Mouse (Mus musculus): ENCODE measurements around the gene Sept8. TPM values are rescaled to one million over a fixed set of nuclear protein-coding genes. Genes with fewer than 3 reads are reported as not detected.

Gene Sept8
- total and polyA plus RNA-seq, 3 experiments = 24.8 to 28.2 (median 25.7) TPM

DNA sequence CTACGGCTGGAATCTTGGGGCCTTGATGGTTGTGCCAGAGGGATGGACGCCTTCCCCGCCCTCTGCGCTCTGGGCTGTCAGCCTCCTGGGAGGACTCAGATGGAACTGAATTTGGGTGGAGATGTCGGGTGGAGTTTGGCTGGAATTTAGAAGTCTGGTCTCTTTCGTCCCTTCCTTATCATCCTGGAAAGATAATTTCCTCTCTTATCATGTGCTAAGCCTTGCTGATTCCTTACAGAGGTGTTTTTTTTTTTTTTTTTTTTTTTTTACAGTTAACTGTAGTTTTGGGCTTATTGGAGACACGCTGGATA is 2.7 kb downstream of the Sept8 start:
- Histone ChIP-seq H3K27ac (peak overlapping the region; percentile 63), H3K79me2 (replicated peaks; ENCODE audit: control insufficient read depth, insufficient read depth, low read length) (no peaks in the 10 kb centered on the region; the same call in 1 of the 2 replicates), H3K4me3 (peak overlapping the region; percentile 35; the same call in 1 of the 2 replicates), H3K36me3 (ENCODE audit: control insufficient read depth, insufficient read depth, low read length) (no peaks in the 10 kb centered on the region), H3K9ac (ENCODE audit: low read depth, low read length) (no peak overlapping the region), H3K27me3 (ENCODE audit: control insufficient read depth, insufficient read depth, low read length) (no peaks in the 10 kb centered on the region), H3K4me1 (ENCODE audit: control insufficient read depth, insufficient read depth, low read length) (peaks cover 29% of the 10 kb centered on the region)
- DNase-seq = peak; percentile 67 to 79
- intact Hi-C loops (cut with DNase I) = loop anchor here (5.0 kb wide), 1 partner anchor 46 kb away; the partner anchor contains the start of gene Kif3a
- 44% methylated on average over 7 of the region's 7 CpGs for WGBS
- TF ChIP-seq CTCF (IDR thresholded peaks at IDR 0.05) = no peak
- TF ChIP-seq POLR2A (IDR thresholded peaks at IDR 0.05; ENCODE audit: insufficient read depth, low read depth, low read length) = 0 out of 2 replicates have a peak, but pooled peaks have one; percentile 18

DNA sequence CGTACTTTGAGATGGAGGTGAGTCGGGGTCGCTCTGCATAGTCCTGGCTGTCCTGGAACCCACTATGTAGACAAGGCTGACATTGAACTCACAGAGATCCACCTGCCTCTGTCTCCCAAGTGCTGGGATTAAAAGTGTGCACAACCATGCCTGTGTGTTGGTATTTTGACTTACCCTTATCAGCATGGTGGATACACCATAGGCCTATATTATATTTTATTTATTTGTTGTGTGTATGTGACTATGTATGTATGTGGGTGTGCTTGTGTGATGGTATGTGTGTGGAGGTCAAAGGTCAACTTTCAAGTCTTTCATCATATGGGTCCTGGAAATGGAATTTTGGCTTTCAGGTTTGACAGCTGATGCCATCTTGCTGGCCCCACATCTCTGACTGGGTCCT is 3.3 kb downstream of the Sept8 start:
- intact Hi-C loops (cut with DNase I) = loop anchor here (5.0 kb wide), 1 partner anchor 45 kb away; the partner anchor contains the start of gene Kif3a
- Histone ChIP-seq H3K27me3 (ENCODE audit: control insufficient read depth, insufficient read depth, low read length) (no peaks in the 10 kb centered on the region), H3K36me3 (ENCODE audit: control insufficient read depth, insufficient read depth, low read length) (no peaks in the 10 kb centered on the region), H3K9ac (ENCODE audit: low read depth, low read length) (no peak overlapping the region), H3K4me1 (ENCODE audit: control insufficient read depth, insufficient read depth, low read length) (peaks cover 29% of the 10 kb centered on the region), H3K79me2 (replicated peaks; ENCODE audit: control insufficient read depth, insufficient read depth, low read length) (no peaks in the 10 kb centered on the region; the same call in 1 of the 2 replicates), H3K4me3 (0 out of 2 replicates have a peak overlapping the region, but pooled peaks have one; percentile 14), H3K27ac (no peak overlapping the region)
- TF ChIP-seq EP300 (IDR thresholded peaks at IDR 0.05; ENCODE audit: insufficient read depth, low read depth, low read length) (no peak), CTCF (IDR thresholded peaks at IDR 0.05) (no peak), POLR2A (IDR thresholded peaks at IDR 0.05; ENCODE audit: insufficient read depth, low read depth, low read length) (no peak)
- no peak for DNase-seq
- 86% methylated on average over 3 of the region's 3 CpGs for WGBS

DNA sequence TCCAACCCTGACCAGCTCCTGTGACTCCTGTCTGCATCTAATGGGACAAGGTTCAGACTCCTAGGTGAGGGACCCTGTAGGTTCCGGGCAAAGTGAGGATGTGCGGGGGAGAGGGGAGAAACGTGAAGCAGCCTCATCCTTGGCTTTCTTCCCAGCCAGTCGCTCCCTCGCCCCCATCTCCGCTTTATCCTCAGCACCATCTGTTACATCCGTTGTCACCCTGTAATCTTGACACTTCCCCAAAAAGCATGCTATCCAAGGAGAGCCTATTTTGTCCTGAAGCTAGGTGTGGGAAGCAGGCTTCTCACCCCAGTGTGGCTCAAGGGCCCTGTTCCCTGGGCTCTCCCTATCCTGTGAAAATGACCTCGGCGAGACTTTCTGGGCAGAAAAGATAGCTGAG is 3.9 kb downstream of the Sept8 start:
- WGBS = 31% methylated on average over 9 of the region's 9 CpGs
- H3K27me3 ChIP-seq (ENCODE audit: control insufficient read depth, insufficient read depth, low read length) = no peaks in the 10 kb centered on the region
- H3K4me1 ChIP-seq (ENCODE audit: control insufficient read depth, insufficient read depth, low read length) = peaks cover 32% of the 10 kb centered on the region
- H3K27ac ChIP-seq = peak overlapping the region; percentile 56
- DNase-seq = no peak
- TF ChIP-seq POLR2A (IDR thresholded peaks at IDR 0.05; ENCODE audit: insufficient read depth, low read depth, low read length) = no peak
- TF ChIP-seq CTCF (IDR thresholded peaks at IDR 0.05) = no peak
- no peak for TF ChIP-seq EP300 (IDR thresholded peaks at IDR 0.05; ENCODE audit: insufficient read depth, low read depth, low read length)
- 0 out of 2 replicates have a peak overlapping the region, but pooled peaks have one; percentile 2 for H3K9ac ChIP-seq (ENCODE audit: low read depth, low read length)
- no peaks in the 10 kb centered on the region for H3K36me3 ChIP-seq (ENCODE audit: control insufficient read depth, insufficient read depth, low read length)
- no peak overlapping the region for H3K4me3 ChIP-seq
- intact Hi-C loops (cut with DNase I) = loop anchor here (5.0 kb wide), 1 partner anchor 44 kb away; the partner anchor contains the start of gene Kif3a
- H3K79me2 ChIP-seq (replicated peaks; ENCODE audit: control insufficient read depth, insufficient read depth, low read length) = no peaks in the 10 kb centered on the region; the same call in 1 of the 2 replicates

DNA sequence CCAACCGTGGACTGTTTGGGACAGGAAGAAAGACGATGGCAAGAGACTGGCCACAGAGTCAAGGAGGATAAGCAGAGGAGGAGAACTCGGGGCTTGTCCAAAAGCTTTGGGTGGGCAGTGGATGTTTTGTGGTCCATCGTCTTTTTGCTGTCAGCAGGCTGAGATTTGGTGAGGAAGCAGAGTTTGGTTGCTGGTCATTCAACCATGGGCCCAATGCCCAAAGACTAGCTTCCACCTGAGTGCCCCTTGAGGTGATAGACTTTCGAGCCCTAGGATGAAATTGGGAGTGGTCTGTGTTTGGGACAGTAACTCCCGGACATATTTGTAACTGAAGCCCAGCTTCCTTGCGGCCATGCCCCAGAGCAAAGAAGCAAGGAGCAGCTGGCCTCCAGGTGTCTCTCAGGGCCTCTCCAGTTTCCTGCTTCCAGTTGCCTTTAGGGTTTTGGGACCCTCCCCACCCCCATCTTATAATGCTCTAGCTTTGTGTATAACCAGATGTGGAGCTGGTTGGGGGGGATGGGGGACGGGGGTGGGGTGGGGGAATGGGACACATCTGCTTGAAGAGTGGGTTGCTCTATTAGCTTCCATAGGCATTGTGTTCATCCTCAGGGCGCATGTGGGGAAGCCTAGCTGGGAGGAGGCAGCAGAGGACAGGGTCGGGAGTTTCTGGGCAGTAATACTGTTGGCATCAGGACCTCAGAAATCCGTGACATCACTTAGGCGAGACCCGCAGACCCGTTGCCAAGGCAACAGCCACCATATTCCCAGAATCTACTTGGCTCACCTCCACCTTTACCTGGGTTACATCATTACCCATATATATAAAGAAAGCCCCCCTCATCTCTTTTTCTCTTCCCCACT is 4.7 kb downstream of the Sept8 start:
- intact Hi-C loops (cut with DNase I) = loop anchor here (5.0 kb wide), 1 partner anchor 44 kb away; the partner anchor contains the start of gene Kif3a
- peaks cover 39% of the 10 kb centered on the region for H3K4me1 ChIP-seq (ENCODE audit: control insufficient read depth, insufficient read depth, low read length)
- H3K27me3 ChIP-seq (ENCODE audit: control insufficient read depth, insufficient read depth, low read length) = no peaks in the 10 kb centered on the region
- no peak overlapping the region for H3K9ac ChIP-seq (ENCODE audit: low read depth, low read length)
- 77% methylated on average over 14 of the region's 14 CpGs for WGBS
- no peaks in the 10 kb centered on the region; the same call in 1 of the 2 replicates for H3K79me2 ChIP-seq (replicated peaks; ENCODE audit: control insufficient read depth, insufficient read depth, low read length)
- no peak for TF ChIP-seq CTCF (IDR thresholded peaks at IDR 0.05)
- TF ChIP-seq EP300 (IDR thresholded peaks at IDR 0.05; ENCODE audit: insufficient read depth, low read depth, low read length) = no peak
- TF ChIP-seq POLR2A (IDR thresholded peaks at IDR 0.05; ENCODE audit: insufficient read depth, low read depth, low read length) = no peak
- no peak for DNase-seq
- H3K27ac ChIP-seq = peak overlapping the region; percentile 56
- no peak overlapping the region for H3K4me3 ChIP-seq
- no peaks in the 10 kb centered on the region for H3K36me3 ChIP-seq (ENCODE audit: control insufficient read depth, insufficient read depth, low read length)

DNA sequence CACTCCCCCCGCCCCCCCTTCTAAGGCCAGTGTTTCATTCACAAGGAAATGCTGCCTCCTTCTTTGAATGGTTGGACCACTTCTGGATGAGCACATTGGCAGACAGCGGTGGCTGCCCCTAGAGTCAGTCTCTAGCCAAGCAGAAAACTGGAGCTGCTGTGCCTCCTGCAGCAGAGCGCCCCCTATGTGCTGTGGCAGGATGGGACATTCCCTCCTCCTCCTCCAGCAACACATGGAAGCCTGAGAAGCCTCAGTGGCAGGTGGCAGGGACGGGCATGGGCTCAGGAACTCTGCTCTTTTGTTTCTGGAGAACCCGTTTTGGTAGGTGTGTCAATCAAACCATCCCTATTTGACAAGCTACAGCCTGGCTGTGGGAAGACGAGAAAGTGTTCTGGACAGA is 5.8 kb downstream of the Sept8 start:
- H3K4me3 ChIP-seq = no peak overlapping the region
- intact Hi-C loops (cut with DNase I) = loop anchor here (5.0 kb wide), 2 partner anchors 42 to 53 kb away; partner anchors contain the start of genes Gm9837 and Kif3a
- peaks cover 40% of the 10 kb centered on the region for H3K4me1 ChIP-seq (ENCODE audit: control insufficient read depth, insufficient read depth, low read length)
- no peak for DNase-seq
- no peak overlapping the region for H3K9ac ChIP-seq (ENCODE audit: low read depth, low read length)
- H3K36me3 ChIP-seq (ENCODE audit: control insufficient read depth, insufficient read depth, low read length) = no peaks in the 10 kb centered on the region
- H3K27me3 ChIP-seq (ENCODE audit: control insufficient read depth, insufficient read depth, low read length) = no peaks in the 10 kb centered on the region
- 68% methylated on average over 6 of the region's 6 CpGs for WGBS
- no peak for TF ChIP-seq EP300 (IDR thresholded peaks at IDR 0.05; ENCODE audit: insufficient read depth, low read depth, low read length)
- TF ChIP-seq CTCF (IDR thresholded peaks at IDR 0.05) = peak; percentile 59
- H3K27ac ChIP-seq = peak overlapping the region; percentile 53
- no peaks in the 10 kb centered on the region; the same call in 1 of the 2 replicates for H3K79me2 ChIP-seq (replicated peaks; ENCODE audit: control insufficient read depth, insufficient read depth, low read length)

DNA sequence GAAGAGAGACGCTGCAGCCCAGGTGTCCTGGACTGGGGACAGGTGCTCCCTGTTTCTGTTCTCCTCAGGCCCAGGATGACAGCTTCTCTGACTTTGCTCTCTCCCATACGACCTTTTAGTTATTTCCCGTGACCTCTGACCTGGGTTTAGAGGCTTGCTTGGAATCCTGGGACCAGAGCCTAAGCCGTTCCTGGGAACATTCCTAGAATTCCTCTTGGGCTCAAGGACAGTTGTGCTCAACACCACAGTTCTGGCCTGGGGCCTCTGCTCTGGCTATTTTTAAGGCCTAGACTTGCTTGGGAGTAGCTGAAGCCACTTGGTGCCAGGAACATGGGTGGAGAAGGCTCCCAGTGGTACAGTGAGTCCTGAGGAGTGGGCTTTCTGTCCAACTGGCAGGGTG is 6.4 kb downstream of the Sept8 start:
- Histone ChIP-seq H3K4me1 (ENCODE audit: control insufficient read depth, insufficient read depth, low read length) (peaks cover 40% of the 10 kb centered on the region), H3K4me3 (no peak overlapping the region), H3K9ac (ENCODE audit: low read depth, low read length) (no peak overlapping the region), H3K36me3 (ENCODE audit: control insufficient read depth, insufficient read depth, low read length) (no peaks in the 10 kb centered on the region), H3K27ac (peak overlapping the region; percentile 53), H3K27me3 (ENCODE audit: control insufficient read depth, insufficient read depth, low read length) (no peaks in the 10 kb centered on the region), H3K79me2 (replicated peaks; ENCODE audit: control insufficient read depth, insufficient read depth, low read length) (no peaks in the 10 kb centered on the region; the same call in 1 of the 2 replicates)
- intact Hi-C loops (cut with DNase I) = loop anchor here (5.0 kb wide), 1 partner anchor 53 kb away; the partner anchor contains the start of gene Gm9837
- TF ChIP-seq POLR2A (IDR thresholded peaks at IDR 0.05; ENCODE audit: insufficient read depth, low read depth, low read length) (no peak), EP300 (IDR thresholded peaks at IDR 0.05; ENCODE audit: insufficient read depth, low read depth, low read length) (0 out of 2 replicates have a peak, but pooled peaks have one; percentile 15)
- peak in 1 of 2 experiments; percentile 69 for DNase-seq
- 43% methylated on average over 4 of the region's 4 CpGs for WGBS
